Mouse (Mus musculus): ENCODE measurements around the gene Htatsf1.

Gene Htatsf1

GRCm38 (mm10) chrX:57053174-57053992 lies at the start of gene Htatsf1:
Htatsf1 (plus strand) TSS chrX:57053583.
- no peak for TF ChIP-seq GATA4 (IDR thresholded peaks at IDR 0.05; ENCODE audit: insufficient replicate concordance, low read length)

GRCm38 (mm10) chrX:57012891-57013290 lies 40.5 kb upstream of the Htatsf1 start:
- no peak for TF ChIP-seq GATA4 (IDR thresholded peaks at IDR 0.05; ENCODE audit: insufficient replicate concordance, low read length)

DNA sequence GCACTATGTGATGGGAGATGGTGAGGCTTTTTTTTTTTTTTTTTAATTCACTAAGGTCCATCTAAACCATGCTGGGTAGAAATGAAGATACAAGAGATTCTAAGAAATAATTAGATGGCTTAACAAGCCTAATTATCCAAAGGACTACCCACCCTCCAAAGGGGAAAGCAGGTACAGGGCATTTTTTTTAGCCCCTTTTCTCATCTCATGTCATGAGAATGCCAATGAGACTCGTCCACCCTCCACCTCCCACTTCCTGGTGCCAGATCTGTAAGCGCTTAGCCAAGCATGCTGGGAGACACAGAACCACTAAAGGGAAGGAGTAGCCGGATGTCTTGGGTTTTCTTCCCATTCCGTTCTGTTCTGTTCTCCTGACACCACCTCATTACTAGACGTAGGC lies 10.6 kb upstream of the Htatsf1 start, which contains the start of gene Brs3:
Gene Brs3 (plus strand): TSS at position 301 of the 400 bp plus-strand sequence.
- no peak for TF ChIP-seq GATA4 (IDR thresholded peaks at IDR 0.05; ENCODE audit: insufficient replicate concordance, low read length)

DNA sequence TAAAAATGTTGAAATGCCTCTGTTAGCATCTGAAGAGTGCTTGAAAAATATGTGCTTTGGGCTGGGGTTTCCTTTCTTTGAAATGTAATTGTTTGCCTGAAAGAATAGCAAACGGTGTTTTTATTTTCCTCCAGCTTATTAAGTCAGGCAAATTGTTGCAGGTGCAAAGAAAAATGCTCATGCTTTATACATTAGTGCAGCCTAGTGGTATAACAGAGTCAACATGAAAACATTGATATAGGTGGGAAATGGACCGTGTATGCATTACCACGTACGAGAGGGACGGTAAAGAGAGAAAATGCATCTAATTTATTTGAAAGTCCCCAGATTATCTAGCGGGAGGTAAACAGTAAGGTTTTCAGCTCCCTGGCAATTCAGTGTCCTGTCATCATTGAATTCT lies 9.5 kb upstream of the Htatsf1 start:
- TF ChIP-seq GATA4 (IDR thresholded peaks at IDR 0.05; ENCODE audit: insufficient replicate concordance, low read length): no peak

- no peak for TF ChIP-seq GATA4 (IDR thresholded peaks at IDR 0.05; ENCODE audit: insufficient replicate concordance, low read length)
Observed at GRCm38 (mm10) chrX:57052848-57053173, 572 bp upstream of the Htatsf1 start.

GRCm38 (mm10) chrX:57053993-57054385 lies 606 bp downstream of the Htatsf1 start:
- TF ChIP-seq GATA4 (IDR thresholded peaks at IDR 0.05; ENCODE audit: insufficient replicate concordance, low read length): no peak

DNA sequence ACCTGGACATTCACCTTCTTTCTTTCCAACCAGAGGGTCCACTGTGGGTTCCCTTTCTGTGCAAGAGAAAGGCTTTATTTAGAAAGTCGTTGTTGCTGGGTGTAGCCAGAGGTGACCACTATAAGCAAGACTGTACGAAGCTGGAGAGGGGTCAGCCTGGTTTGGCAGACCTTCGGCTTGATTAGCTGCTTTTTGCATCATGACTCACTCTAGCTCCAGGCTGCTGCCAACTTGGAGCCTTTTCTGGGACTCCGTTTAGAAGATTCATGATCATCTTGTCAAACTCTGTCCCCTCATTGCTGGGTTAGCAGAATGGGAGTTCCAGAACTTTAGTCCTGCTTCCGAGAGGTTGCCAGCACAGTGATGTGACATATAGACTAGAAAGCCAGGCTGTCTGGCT lies 28.1 kb downstream of the Htatsf1 start:
- no peak for TF ChIP-seq GATA4 (IDR thresholded peaks at IDR 0.05; ENCODE audit: insufficient replicate concordance, low read length)

- TF ChIP-seq GATA4 (IDR thresholded peaks at IDR 0.05; ENCODE audit: insufficient replicate concordance, low read length): no peak
Observed at GRCm38 (mm10) chrX:57087806-57088205, 34.4 kb downstream of the Htatsf1 start, which contains the start of gene Vgll1. Vgll1 (plus strand) TSS chrX:57088106.

DNA sequence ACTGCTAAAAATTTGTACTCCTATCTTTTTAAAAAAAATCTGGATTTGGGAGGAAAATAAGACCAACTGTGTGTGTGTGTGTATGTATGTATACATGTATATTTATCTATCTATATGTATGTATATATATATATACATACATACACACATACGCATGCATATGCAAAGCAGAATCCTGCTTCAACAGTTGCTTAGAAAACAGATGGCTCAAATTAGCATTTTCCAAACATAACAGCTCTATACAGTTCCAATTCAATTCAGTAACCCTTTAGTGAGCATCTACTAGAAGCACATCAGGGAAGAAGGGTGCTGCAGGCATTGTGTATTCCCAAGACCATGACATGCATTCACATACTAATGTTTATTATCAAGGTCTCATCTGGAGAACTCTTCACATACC lies 50.0 kb downstream of the Htatsf1 start:
- TF ChIP-seq GATA4 (IDR thresholded peaks at IDR 0.05; ENCODE audit: insufficient replicate concordance, low read length): no peak

DNA sequence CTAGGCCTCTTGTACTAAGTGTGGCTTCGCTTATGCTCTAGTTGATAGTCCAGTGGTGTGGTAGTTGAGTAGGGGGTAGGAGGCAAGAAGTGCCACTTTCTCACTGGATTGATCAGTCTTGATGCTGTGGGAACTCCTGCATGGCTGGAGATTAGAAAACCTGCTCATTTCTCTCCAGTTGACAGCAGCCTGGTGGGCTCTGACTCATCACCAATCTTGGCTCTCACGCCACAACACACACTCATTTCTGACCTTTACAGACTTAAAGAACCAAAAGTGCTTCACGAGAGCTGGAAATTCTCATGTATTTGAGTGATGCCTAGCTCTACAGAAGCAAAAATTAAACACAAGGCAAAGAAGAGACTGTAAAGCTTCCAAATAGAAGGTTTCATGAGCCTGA lies 53.6 kb downstream of the Htatsf1 start:
- no peak for TF ChIP-seq GATA4 (IDR thresholded peaks at IDR 0.05; ENCODE audit: insufficient replicate concordance, low read length)
